Mouse (Mus musculus) kidney, adult 2 months (tissue): ENCODE measurements around the gene Nthl1.

ENCODE experiments used
- CTCF ChIP-seq: fragments of 200-500 bp; conservative IDR thresholded peaks from 2 replicates; pipeline ENCODE4 v1.5.1; 2011; ENCODE audit warnings: low read depth, mild to moderate bottlenecking, control low read depth, low read length, moderate library complexity, mixed read lengths; ENCODE audit not compliant: insufficient read depth, insufficient read length
- POLR2A ChIP-seq: fragments of 200-500 bp; IDR thresholded peaks from one replicate; pipeline ENCODE4 v1.6.1; 2011; ENCODE audit warnings: low read depth, low read length, control low read depth

GRCm38 (mm10) chr17:24648731-24649377, 16.4 kb downstream of the Nthl1 start:
- TF ChIP-seq CTCF (no peak), POLR2A (no peak)
